Mouse (Mus musculus): ENCODE data around the gene Dusp10. TPM values are rescaled to one million over a fixed set of nuclear protein-coding genes. Genes with fewer than 3 reads are reported as not detected.

Gene Dusp10
- total RNA-seq, 2 experiments from 2014 or later: 1.0 to 3.8 TPM

DNA sequence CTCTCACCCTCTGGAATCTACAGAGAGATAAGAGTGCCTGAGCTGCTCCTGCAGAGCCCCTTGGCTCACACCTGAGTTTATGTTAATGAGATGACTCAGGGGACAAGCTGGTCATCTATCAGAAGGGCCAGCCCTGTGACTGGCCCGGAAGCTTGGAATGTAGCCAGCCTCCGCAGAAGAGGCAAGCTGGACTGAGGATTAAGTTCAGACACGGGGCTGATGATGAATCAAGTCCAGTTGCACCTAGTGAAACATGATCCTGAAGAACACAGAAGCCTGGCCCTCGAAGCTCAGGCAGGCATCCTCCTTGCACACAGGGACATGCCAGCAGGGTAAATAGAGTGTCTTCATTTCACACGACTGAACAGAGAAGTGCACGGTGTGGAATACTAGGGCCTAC is 38.7 kb downstream of the Dusp10 start:
- no peak for ATAC-seq (replicated peaks; ENCODE audit: low FRiP score, poor library complexity, severe bottlenecking)

DNA sequence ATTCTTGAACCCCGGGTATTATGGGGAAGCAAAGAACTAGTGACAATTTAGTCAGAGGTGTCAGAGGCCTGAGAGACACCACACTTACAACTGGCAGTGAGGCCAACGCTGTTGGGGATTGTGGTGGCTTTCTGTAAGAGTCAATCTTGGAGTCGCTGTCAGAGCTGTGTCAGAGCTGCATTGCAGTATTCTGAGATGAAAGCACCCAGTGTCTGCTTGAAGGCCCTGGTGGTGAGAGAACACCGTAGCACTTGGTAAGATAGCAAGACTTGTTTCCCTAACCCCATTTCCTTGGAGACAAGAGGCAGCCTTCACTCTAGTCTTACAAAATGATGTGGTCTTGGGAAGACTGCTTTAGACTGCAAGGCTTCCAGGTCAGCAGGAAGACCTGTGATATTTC is 39.2 kb downstream of the Dusp10 start:
- no peak for ATAC-seq (replicated peaks; ENCODE audit: low FRiP score, poor library complexity, severe bottlenecking)

- ATAC-seq (replicated peaks; ENCODE audit: low FRiP score, poor library complexity, severe bottlenecking): no peak
These were observed 40.0 kb downstream of the Dusp10 start for GRCm38 (mm10) chr1:184053141-184053540.

- ATAC-seq (replicated peaks; ENCODE audit: low FRiP score, poor library complexity, severe bottlenecking): no peak
These were observed 40.6 kb downstream of the Dusp10 start for GRCm38 (mm10) chr1:184053711-184054110.

DNA sequence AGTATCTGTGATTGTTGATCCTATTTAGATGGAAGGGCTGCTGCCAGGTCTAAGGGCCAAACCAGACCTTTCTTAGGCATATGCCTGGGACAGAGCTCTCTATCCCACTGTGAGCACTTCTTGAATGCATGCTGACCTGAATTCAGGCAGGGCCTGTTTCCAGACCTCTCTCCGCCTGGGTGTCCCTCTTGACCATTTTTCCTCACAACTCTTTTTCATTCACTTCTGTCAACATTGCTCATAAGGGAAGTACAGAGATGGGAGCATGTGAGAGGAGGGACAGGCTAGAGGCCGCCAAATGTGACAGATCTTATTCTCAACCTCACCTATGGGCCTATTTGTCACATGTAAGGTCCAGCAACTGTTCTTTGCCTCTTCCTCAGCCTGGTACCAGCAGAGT is 41.1 kb downstream of the Dusp10 start:
- no peak for ATAC-seq (replicated peaks; ENCODE audit: low FRiP score, poor library complexity, severe bottlenecking)

DNA sequence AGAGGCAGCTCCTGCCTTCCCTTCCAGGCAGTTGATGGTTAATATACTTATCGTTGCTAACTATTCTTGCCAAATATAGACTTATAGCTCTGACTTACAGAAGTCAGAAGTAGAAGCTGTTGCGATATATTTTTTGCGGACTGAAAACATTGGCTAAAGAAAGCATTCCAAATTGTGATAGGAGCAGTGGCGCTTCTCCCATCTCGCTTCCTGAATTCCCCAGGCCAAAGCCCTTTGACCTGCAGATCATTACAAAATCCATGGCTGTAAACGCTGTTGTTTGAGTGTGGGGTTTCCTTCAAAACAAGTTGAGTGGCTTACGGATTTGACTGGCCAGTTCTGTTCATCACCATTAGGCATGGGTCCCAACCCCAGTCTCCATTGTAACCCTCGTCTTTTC is 45.1 kb downstream of the Dusp10 start:
- no peak for ATAC-seq (replicated peaks; ENCODE audit: low FRiP score, poor library complexity, severe bottlenecking)

GRCm38 (mm10) chr1:184059814-184060213 is 46.7 kb downstream of the Dusp10 start:
- no peak for ATAC-seq (replicated peaks; ENCODE audit: low FRiP score, poor library complexity, severe bottlenecking)

- ATAC-seq (replicated peaks; ENCODE audit: low FRiP score, poor library complexity, severe bottlenecking): no peak
These were observed 47.3 kb downstream of the Dusp10 start for GRCm38 (mm10) chr1:184060381-184060780.

DNA sequence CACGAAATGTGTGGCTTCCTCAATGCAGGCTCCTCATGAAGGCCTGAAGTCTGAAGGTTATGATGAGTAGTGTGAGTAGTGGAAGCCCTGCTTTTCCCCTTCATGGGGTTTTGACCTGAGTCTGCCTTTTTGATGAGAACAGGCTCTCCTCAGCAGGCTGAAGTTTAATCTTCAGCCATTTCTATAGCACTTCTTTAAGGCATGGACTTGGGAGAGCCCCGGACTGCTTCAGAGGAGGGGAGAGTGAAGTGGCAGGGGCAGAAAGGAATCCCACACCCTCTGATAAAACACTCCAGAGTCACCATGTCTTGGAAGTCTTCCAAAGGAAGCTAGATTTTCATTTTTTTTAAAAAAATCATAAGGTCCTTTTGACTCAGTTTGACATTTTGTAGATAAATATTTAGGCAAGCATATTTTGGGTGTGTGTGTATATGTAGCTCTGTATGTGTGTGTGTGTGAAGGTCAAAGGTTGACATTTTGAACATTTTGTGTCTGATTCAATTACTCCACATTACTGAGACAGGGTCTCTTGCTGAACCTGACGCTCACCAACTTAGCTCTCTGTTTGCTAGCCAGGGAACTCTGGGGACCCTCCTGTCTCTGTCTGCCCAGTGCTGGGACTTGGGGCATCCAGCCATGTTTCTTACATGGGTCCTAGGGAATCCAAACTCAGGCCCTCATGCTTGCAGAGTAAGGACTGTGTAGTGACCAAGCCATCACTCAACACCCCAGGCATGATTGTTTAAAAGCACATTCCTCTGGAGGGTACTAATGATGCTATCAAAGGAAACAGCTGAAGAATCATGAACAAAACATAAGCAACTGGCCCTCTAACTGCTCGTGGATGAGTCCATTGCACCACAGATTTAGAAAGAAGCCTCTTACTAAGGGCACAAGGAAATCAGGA is 48.0 kb downstream of the Dusp10 start:
- ATAC-seq (replicated peaks; ENCODE audit: low FRiP score, poor library complexity, severe bottlenecking): no peak

DNA sequence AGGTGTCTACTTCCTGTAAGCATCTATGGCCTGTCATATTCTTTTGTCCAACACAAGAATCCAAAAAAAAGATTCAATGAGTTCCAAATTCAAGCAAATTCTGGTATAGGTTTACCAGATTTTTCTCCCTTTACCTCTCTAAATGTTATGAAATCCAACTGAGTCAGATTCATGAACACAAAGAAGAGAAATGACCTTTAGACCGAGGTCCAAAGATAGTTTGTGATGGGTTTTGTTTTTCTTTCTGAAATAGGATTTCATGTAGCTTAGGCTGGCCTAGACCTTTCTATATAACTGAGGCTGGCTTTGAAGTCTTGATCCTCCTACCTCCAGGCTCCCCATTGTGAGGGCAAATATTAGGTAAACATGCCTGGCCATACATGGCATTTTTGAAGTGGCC is 48.8 kb downstream of the Dusp10 start:
- ATAC-seq (replicated peaks; ENCODE audit: low FRiP score, poor library complexity, severe bottlenecking): no peak

- no peak for ATAC-seq (replicated peaks; ENCODE audit: low FRiP score, poor library complexity, severe bottlenecking)
These were observed 51.2 kb downstream of the Dusp10 start for GRCm38 (mm10) chr1:184064306-184064705.

GRCm38 (mm10) chr1:184065589-184066361 is 52.7 kb downstream of the Dusp10 start:
- ATAC-seq (replicated peaks; ENCODE audit: low FRiP score, poor library complexity, severe bottlenecking): no peak

DNA sequence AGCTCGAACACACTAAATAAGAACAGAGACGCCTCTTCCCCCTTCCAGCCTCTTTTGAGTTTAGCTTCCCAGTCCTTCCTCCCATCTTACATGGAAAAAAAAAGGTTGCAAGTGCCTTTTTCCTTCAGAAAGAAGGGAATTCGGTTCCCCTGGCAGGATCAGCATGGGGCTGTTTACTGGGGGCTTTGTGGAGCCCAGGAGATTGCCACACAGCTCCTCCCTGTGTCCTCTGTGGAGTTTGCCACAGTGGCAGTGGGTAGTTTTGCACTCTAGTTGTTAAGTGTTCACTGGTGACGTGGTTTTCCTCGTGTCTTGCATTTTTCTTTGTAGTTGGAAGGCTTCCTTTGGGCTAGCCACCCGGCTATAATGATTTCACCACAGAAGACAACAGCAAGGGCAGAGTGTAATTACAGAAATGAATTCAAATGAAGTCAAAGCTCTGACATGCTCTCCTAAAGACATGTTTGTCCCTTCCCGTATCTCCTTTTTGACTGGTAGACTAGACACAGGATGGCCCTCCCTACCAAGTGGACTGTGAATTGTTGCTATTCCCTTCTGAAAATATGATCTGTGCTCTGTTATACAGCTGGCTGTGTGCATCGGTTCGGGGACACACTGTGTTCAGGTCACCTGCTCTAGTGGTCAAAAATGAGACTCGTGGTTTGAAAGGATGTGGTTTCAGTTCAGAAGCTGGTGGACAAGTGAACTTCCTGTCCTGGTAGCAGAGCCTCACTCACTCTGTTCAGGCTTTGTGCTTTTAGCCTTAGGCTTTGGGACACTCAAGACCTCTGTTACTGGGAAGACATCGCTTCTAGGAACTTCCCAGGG is 53.6 kb downstream of the Dusp10 start:
- no peak for ATAC-seq (replicated peaks; ENCODE audit: low FRiP score, poor library complexity, severe bottlenecking)

- ATAC-seq (replicated peaks; ENCODE audit: low FRiP score, poor library complexity, severe bottlenecking): peak; percentile 52; the same call in 1 of the 2 replicates
These were observed 54.8 kb downstream of the Dusp10 start for GRCm38 (mm10) chr1:184067704-184068558.

DNA sequence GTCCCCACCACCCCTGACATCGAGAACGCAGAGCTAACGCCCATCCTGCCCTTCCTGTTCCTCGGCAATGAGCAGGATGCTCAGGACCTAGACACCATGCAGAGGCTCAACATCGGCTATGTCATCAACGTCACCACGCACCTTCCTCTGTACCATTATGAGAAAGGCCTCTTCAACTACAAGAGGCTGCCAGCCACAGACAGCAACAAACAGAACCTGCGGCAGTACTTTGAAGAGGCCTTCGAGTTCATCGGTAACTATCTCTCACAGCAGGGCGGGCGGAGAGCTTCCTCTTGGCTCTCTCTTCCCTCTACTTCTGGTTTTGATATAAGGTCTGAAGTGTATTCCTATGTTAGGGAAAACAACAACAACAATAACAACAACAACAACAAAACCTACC is 55.9 kb downstream of the Dusp10 start:
- no peak for ATAC-seq (replicated peaks; ENCODE audit: low FRiP score, poor library complexity, severe bottlenecking)

- no peak for ATAC-seq (replicated peaks; ENCODE audit: low FRiP score, poor library complexity, severe bottlenecking)
These were observed 63.0 kb downstream of the Dusp10 start for GRCm38 (mm10) chr1:184076065-184076464.

- ATAC-seq (replicated peaks; ENCODE audit: low FRiP score, poor library complexity, severe bottlenecking): no peak
These were observed 63.7 kb downstream of the Dusp10 start for GRCm38 (mm10) chr1:184076756-184077155.

DNA sequence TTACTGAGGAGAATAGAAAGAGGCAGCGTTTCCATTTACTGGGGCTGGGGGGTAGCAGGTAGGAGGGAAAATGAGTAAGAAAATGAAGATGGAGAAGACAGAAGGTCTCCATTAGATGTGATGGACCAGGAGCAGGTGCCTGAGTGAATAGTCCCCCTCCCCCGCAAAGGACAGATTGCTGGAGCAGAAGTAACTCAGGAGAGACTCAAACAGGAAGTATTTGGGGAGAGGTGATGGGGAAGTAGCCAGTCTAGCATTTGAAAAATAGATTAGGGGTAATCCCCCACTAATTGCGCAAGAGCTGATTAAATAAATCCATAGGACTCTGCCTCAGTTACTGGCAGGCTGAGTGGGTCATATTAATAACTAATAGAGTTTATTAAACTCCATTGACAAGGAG is 66.2 kb downstream of the Dusp10 start:
- no peak for ATAC-seq (replicated peaks; ENCODE audit: low FRiP score, poor library complexity, severe bottlenecking)

DNA sequence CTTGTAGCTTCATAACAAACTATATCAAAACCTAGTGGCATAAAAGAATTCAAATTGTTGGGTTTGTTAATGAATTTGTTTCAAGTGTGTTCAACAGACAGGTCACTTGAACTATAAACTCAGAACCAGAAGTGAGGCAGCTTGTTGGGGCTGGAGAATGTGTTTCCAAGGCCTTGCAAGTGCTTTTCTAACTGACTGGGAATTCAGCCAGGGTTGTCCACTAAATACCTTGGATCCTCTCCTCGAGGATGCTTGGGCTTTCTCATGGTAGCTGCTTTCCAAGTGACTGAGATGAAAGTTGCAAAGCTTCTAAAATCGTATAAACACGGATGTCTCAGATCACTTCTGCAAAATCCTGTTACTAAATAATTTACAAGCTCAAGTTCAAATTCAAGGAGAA is 69.6 kb downstream of the Dusp10 start:
- ATAC-seq (replicated peaks; ENCODE audit: low FRiP score, poor library complexity, severe bottlenecking): no peak
